Mouse (Mus musculus): ENCODE data around the gene Nanos3. TPM values are rescaled to one million over a fixed set of nuclear protein-coding genes. Genes with fewer than 3 reads are reported as not detected.
A peak's percentile ranks its signal among the peaks of the same experiment; 100 is the strongest.

Nanos3 gene
- polyA plus RNA-seq, 1 experiment from 2014 or later: 12.4 TPM

GRCm38 (mm10) chr8:84147769-84148530 is 37.1 kb downstream of the Nanos3 start, which contains the start of the genes Cc2d1a and 4930432K21Rik:
Cc2d1a (minus strand) TSS chr8:84147936.
4930432K21Rik (plus strand) TSS chr8:84148025.
- peak within 1 kb of the TSS; percentile 69 for H3K4me3 ChIP-seq (ENCODE audit: low read depth, low read length)
- 18% methylated on average over 47 of the region's 49 CpGs for WGBS
- H3K4me1 ChIP-seq (ENCODE audit: control insufficient read depth, insufficient read depth, low read length): peaks cover 13% of the 10 kb centered on the region
- peaks cover 19% of the 10 kb centered on the region for H3K36me3 ChIP-seq (ENCODE audit: control insufficient read depth, insufficient read depth, low read length)
- ATAC-seq (ENCODE audit: low read depth): peak; percentile 94
- no peaks in the 10 kb centered on the region for H3K27me3 ChIP-seq (ENCODE audit: control insufficient read depth, insufficient read depth, low read length)
- H3K4me2 ChIP-seq (ENCODE audit: low read depth, low read length): peak within 1 kb of the TSS; percentile 81
- H3K9ac ChIP-seq (replicated peaks; ENCODE audit: low read depth, low read length): peak within 1 kb of the TSS; percentile 77
- H3K27ac ChIP-seq (ENCODE audit: low read depth, low read length): peak within 1 kb of the TSS; percentile 57; the same call in 1 of the 2 replicates
- H3K9me3 ChIP-seq (ENCODE audit: control insufficient read depth, low read length): no peaks in the 10 kb centered on the region

- Histone ChIP-seq H3K4me1 (ENCODE audit: control insufficient read depth, insufficient read depth, low read length) (peaks cover 13% of the 10 kb centered on the region), H3K36me3 (ENCODE audit: control insufficient read depth, insufficient read depth, low read length) (peaks cover 25% of the 10 kb centered on the region), H3K9ac (replicated peaks; ENCODE audit: low read depth, low read length) (peak overlapping the region; percentile 77), H3K27ac (ENCODE audit: low read depth, low read length) (no peak overlapping the region), H3K9me3 (ENCODE audit: control insufficient read depth, low read length) (no peaks in the 10 kb centered on the region), H3K4me2 (ENCODE audit: low read depth, low read length) (peak overlapping the region; percentile 81), H3K4me3 (ENCODE audit: low read depth, low read length) (peak overlapping the region; percentile 69), H3K27me3 (ENCODE audit: control insufficient read depth, insufficient read depth, low read length) (no peaks in the 10 kb centered on the region)
- ATAC-seq (ENCODE audit: low read depth): peak; percentile 54
- WGBS: 5% methylated on average over 14 of the region's 14 CpGs
These were observed 37.7 kb downstream of the Nanos3 start for GRCm38 (mm10) chr8:84147324-84147766.

- Histone ChIP-seq H3K27ac (ENCODE audit: low read depth, low read length) (no peak overlapping the region), H3K4me3 (ENCODE audit: low read depth, low read length) (no peak overlapping the region), H3K4me1 (ENCODE audit: control insufficient read depth, insufficient read depth, low read length) (peaks cover 13% of the 10 kb centered on the region), H3K36me3 (ENCODE audit: control insufficient read depth, insufficient read depth, low read length) (peaks cover 41% of the 10 kb centered on the region), H3K4me2 (ENCODE audit: low read depth, low read length) (no peak overlapping the region), H3K9ac (replicated peaks; ENCODE audit: low read depth, low read length) (no peak overlapping the region), H3K9me3 (ENCODE audit: control insufficient read depth, low read length) (no peaks in the 10 kb centered on the region), H3K27me3 (ENCODE audit: control insufficient read depth, insufficient read depth, low read length) (no peaks in the 10 kb centered on the region)
- no peak for ATAC-seq (ENCODE audit: low read depth)
- WGBS: 94% methylated on average over 8 of the region's 8 CpGs
These were observed 40.3 kb downstream of the Nanos3 start for GRCm38 (mm10) chr8:84144636-84145245.

GRCm38 (mm10) chr8:84140838-84141237 is 44.2 kb downstream of the Nanos3 start:
- no peak overlapping the region for H3K4me3 ChIP-seq (ENCODE audit: low read depth, low read length)
- no peak overlapping the region for H3K27ac ChIP-seq (ENCODE audit: low read depth, low read length)
- WGBS: 96% methylated on average over 4 of the region's 4 CpGs
- no peaks in the 10 kb centered on the region for H3K9me3 ChIP-seq (ENCODE audit: control insufficient read depth, low read length)
- peaks cover 77% of the 10 kb centered on the region for H3K36me3 ChIP-seq (ENCODE audit: control insufficient read depth, insufficient read depth, low read length)
- ATAC-seq (ENCODE audit: low read depth): no peak
- H3K4me2 ChIP-seq (ENCODE audit: low read depth, low read length): no peak overlapping the region
- no peaks in the 10 kb centered on the region for H3K27me3 ChIP-seq (ENCODE audit: control insufficient read depth, insufficient read depth, low read length)
- no peaks in the 10 kb centered on the region for H3K4me1 ChIP-seq (ENCODE audit: control insufficient read depth, insufficient read depth, low read length)
- no peak overlapping the region for H3K9ac ChIP-seq (replicated peaks; ENCODE audit: low read depth, low read length)

- no peak overlapping the region for H3K4me2 ChIP-seq (ENCODE audit: low read depth, low read length)
These were observed 47.2 kb downstream of the Nanos3 start for GRCm38 (mm10) chr8:84137848-84138247.

GRCm38 (mm10) chr8:84132225-84132624 is 52.8 kb downstream of the Nanos3 start:
- Histone ChIP-seq H3K36me3 (ENCODE audit: control insufficient read depth, insufficient read depth, low read length) (peaks cover 48% of the 10 kb centered on the region), H3K9me3 (ENCODE audit: control insufficient read depth, low read length) (no peaks in the 10 kb centered on the region), H3K4me3 (ENCODE audit: low read depth, low read length) (no peak overlapping the region), H3K9ac (replicated peaks; ENCODE audit: low read depth, low read length) (no peak overlapping the region), H3K27me3 (ENCODE audit: control insufficient read depth, insufficient read depth, low read length) (no peaks in the 10 kb centered on the region), H3K4me2 (ENCODE audit: low read depth, low read length) (no peak overlapping the region), H3K27ac (ENCODE audit: low read depth, low read length) (no peak overlapping the region), H3K4me1 (ENCODE audit: control insufficient read depth, insufficient read depth, low read length) (no peaks in the 10 kb centered on the region)
- WGBS: 94% methylated on average over 8 of the region's 8 CpGs
- no peak for ATAC-seq (ENCODE audit: low read depth)

More at GRCm38 (mm10) chr8:84137848-84138247, 47.2 kb downstream of the Nanos3 start:
- Histone ChIP-seq H3K4me3 (ENCODE audit: low read depth, low read length) (no peak overlapping the region), H3K27me3 (ENCODE audit: control insufficient read depth, insufficient read depth, low read length) (no peaks in the 10 kb centered on the region), H3K9ac (replicated peaks; ENCODE audit: low read depth, low read length) (no peak overlapping the region), H3K27ac (ENCODE audit: low read depth, low read length) (no peak overlapping the region), H3K36me3 (ENCODE audit: control insufficient read depth, insufficient read depth, low read length) (peaks cover 89% of the 10 kb centered on the region), H3K9me3 (ENCODE audit: control insufficient read depth, low read length) (no peaks in the 10 kb centered on the region), H3K4me1 (ENCODE audit: control insufficient read depth, insufficient read depth, low read length) (no peaks in the 10 kb centered on the region)
- ATAC-seq (ENCODE audit: low read depth): no peak
- WGBS: 92% methylated on average over 3 of the region's 3 CpGs

- H3K4me3 ChIP-seq (ENCODE audit: low read depth, low read length): no peak overlapping the region
- WGBS: 48% methylated on average over 30 of the region's 30 CpGs
- no peaks in the 10 kb centered on the region for H3K27me3 ChIP-seq (ENCODE audit: control insufficient read depth, insufficient read depth, low read length)
- ATAC-seq (ENCODE audit: low read depth): peak; percentile 28; the same call in 1 of the 2 replicates
- no peak overlapping the region for H3K4me2 ChIP-seq (ENCODE audit: low read depth, low read length)
- H3K4me1 ChIP-seq (ENCODE audit: control insufficient read depth, insufficient read depth, low read length): no peaks in the 10 kb centered on the region
- no peak overlapping the region for H3K27ac ChIP-seq (ENCODE audit: low read depth, low read length)
- no peaks in the 10 kb centered on the region for H3K9me3 ChIP-seq (ENCODE audit: control insufficient read depth, low read length)
- H3K9ac ChIP-seq (replicated peaks; ENCODE audit: low read depth, low read length): no peak overlapping the region
- H3K36me3 ChIP-seq (ENCODE audit: control insufficient read depth, insufficient read depth, low read length): peaks cover 34% of the 10 kb centered on the region
These were observed 54.2 kb downstream of the Nanos3 start for GRCm38 (mm10) chr8:84130806-84131205.

- no peak for ATAC-seq (ENCODE audit: low read depth)
- peaks cover 12% of the 10 kb centered on the region for H3K36me3 ChIP-seq (ENCODE audit: control insufficient read depth, insufficient read depth, low read length)
- H3K27me3 ChIP-seq (ENCODE audit: control insufficient read depth, insufficient read depth, low read length): no peaks in the 10 kb centered on the region
- H3K9me3 ChIP-seq (ENCODE audit: control insufficient read depth, low read length): no peaks in the 10 kb centered on the region
- H3K4me1 ChIP-seq (ENCODE audit: control insufficient read depth, insufficient read depth, low read length): no peaks in the 10 kb centered on the region
- H3K9ac ChIP-seq (replicated peaks; ENCODE audit: low read depth, low read length): no peak overlapping the region
- no peak overlapping the region for H3K4me3 ChIP-seq (ENCODE audit: low read depth, low read length)
- H3K27ac ChIP-seq (ENCODE audit: low read depth, low read length): no peak overlapping the region
- 79% methylated on average over 8 of the region's 8 CpGs for WGBS
- H3K4me2 ChIP-seq (ENCODE audit: low read depth, low read length): no peak overlapping the region
These were observed 56.7 kb downstream of the Nanos3 start for GRCm38 (mm10) chr8:84128277-84128676.

Data from neural tube, embryonic 14.5 days (tissue).